ENCODE assay signal across 8 mouse cellular contexts in genomic region chr10:81413310-81414261, GRCm38 (mm10). TPM values are rescaled to one million over a fixed set of nuclear protein-coding genes. Genes with fewer than 3 reads are reported as not detected.
DNase-seq lines count a peak whose midpoint lies in the region; ATAC-seq and TF ChIP-seq lines count a peak whose summit lies in the region.

No protein-coding gene starts in this region.

- TF ChIP-seq RAD21 in MEL (IDR thresholded peaks at IDR 0.05; ENCODE audit: low read depth, low read length) = no peak

- no peak overlapping the region for H3K27ac ChIP-seq in MEL (ENCODE audit: control insufficient read depth, low read depth, low read length)
- peak overlapping the region; percentile 49; the same call in 1 of the 2 replicates for H3K27ac ChIP-seq in hindbrain, embryonic 12.5 days

- no peak for ATAC-seq in hindbrain, embryonic 12.5 days (ENCODE audit: low FRiP score)

- peaks cover 0 to under 1% of the 10 kb centered on the region in 2 experiments; a peak in 1 of 4 replicates for H3K36me3 ChIP-seq in MEL (ENCODE audit: control insufficient read depth in 1 of 2, insufficient read depth in 2 of 2, low read length in 2 of 2)
- no peaks in the 10 kb centered on the region for H3K36me3 ChIP-seq in hindbrain, embryonic 12.5 days

- no peak for TF ChIP-seq POLR2A in MEL (IDR thresholded peaks at IDR 0.05; ENCODE audit: control insufficient read depth in 1 of 2, insufficient read depth in 1 of 2, low read depth in 1 of 2, low read length in 2 of 2, poor library complexity in 1 of 2)
- no peak for TF ChIP-seq POLR2A in brain, embryonic 14.5 days (IDR thresholded peaks at IDR 0.05; ENCODE audit: borderline replicate concordance, extremely low read depth, insufficient read depth, insufficient read length, poor library complexity, severe bottlenecking)

- H3K4me3 ChIP-seq in MEL (ENCODE audit: control insufficient read depth in 1 of 2, insufficient read depth in 1 of 2, low read depth in 2 of 2, low read length in 2 of 2) = no peak overlapping the region
- H3K4me3 ChIP-seq in hindbrain, embryonic 12.5 days = no peak overlapping the region

- no peaks in the 10 kb centered on the region for H3K27me3 ChIP-seq in MEL (ENCODE audit: control insufficient read depth in 1 of 2, insufficient read depth in 2 of 2, low read length in 2 of 2)
- H3K27me3 ChIP-seq in hindbrain, embryonic 12.5 days = peaks cover 7% of the 10 kb centered on the region; the same call in 1 of the 2 replicates

- WGBS in hindbrain, embryonic 12.5 days = 30% methylated on average over 26 of the region's 26 CpGs

- no peak for TF ChIP-seq EP300 in MEL (IDR thresholded peaks at IDR 0.05; ENCODE audit: low read depth in 1 of 2, low read length in 2 of 2)

- H3K9me3 ChIP-seq in MEL (replicated peaks; ENCODE audit: insufficient read depth, low read length) = no peaks in the 10 kb centered on the region
- no peaks in the 10 kb centered on the region for H3K9me3 ChIP-seq in hindbrain, embryonic 12.5 days (replicated peaks)

- DNase-seq in MEL (ENCODE audit: low read depth, low spot score) = no peak
- DNase-seq in brain, embryonic 14.5 days (ENCODE audit: low read depth) = peak; percentile 80
- peak; percentile 92 for DNase-seq in gastrocnemius, adult 18-20 months (ENCODE audit: low spot score)
- peak; percentile 82 to 83 for DNase-seq in layer of hippocampus, postnatal 36 days
- peak; percentile 95 for DNase-seq in lung, postnatal 36 days
- peak; percentile 77 to 79 for DNase-seq in right cerebral cortex, adult 2 months (ENCODE audit: low spot score in 2 of 2)
- no peak for DNase-seq in thymus, postnatal 14 days

- peak in 2 of 3 experiments; percentile 10 to 31; a peak in 3 of 6 replicates for TF ChIP-seq CTCF in MEL (IDR thresholded peaks at IDR 0.05 in 2 of 3, conservative IDR thresholded peaks at IDR 0.05 in 1 of 3; ENCODE audit: control insufficient read depth in 1 of 3, insufficient read depth in 1 of 3, low read depth in 2 of 3, low read length in 3 of 3, poor library complexity in 1 of 3, severe bottlenecking in 1 of 3)
- TF ChIP-seq CTCF in brain, embryonic 14.5 days (IDR thresholded peaks at IDR 0.05; ENCODE audit: borderline replicate concordance, extremely low read depth, insufficient read depth, insufficient read length) = no peak

- H3K4me2 ChIP-seq in hindbrain, embryonic 12.5 days (replicated peaks) = peak overlapping the region; percentile 34

- no peaks in the 10 kb centered on the region for H3K79me2 ChIP-seq in MEL (ENCODE audit: control insufficient read depth, insufficient read depth, low read length, poor library complexity)

- peaks cover 0 to 5% of the 10 kb centered on the region in 2 experiments; a peak in 2 of 4 replicates for H3K4me1 ChIP-seq in MEL (ENCODE audit: control insufficient read depth in 1 of 2, insufficient read depth in 2 of 2, low read length in 2 of 2)
- H3K4me1 ChIP-seq in hindbrain, embryonic 12.5 days = peaks cover 92% of the 10 kb centered on the region

- no peak overlapping the region for H3K9ac ChIP-seq in MEL (ENCODE audit: control insufficient read depth, low read depth, low read length, poor library complexity, severe bottlenecking)
- H3K9ac ChIP-seq in hindbrain, embryonic 12.5 days = peak overlapping the region; percentile 29

TF ChIP-seq in MEL, 35 proteins besides CTCF, POLR2A, EP300 and RAD21:
- TF ChIP-seq SMC3 (IDR thresholded peaks at IDR 0.05; ENCODE audit: low read depth, low read length) (0 out of 2 replicates have a peak, but pooled peaks have one; percentile 20), ZKSCAN1 (IDR thresholded peaks at IDR 0.05; ENCODE audit: low read depth, low read length) (peak; percentile 63; the same call in 1 of the 2 replicates), UBTF (IDR thresholded peaks at IDR 0.05; ENCODE audit: borderline replicate concordance, insufficient read depth, low read depth, low read length) (no peak), RCOR1 (IDR thresholded peaks at IDR 0.05; ENCODE audit: low read depth, low read length) (no peak), HCFC1 (IDR thresholded peaks at IDR 0.05; ENCODE audit: low read depth, low read length) (no peak)

RNA-seq across cellular contexts. Expression of gene Smim24, which starts 20.7 kb away (rescaled TPM):
- total RNA-seq in MEL (2012; rRNA removed) = 6.5 and 6.7 TPM in 2 replicates
- polyA plus RNA-seq in MEL (2012; ENCODE audit: insufficient read depth in 1 of 2, insufficient read length in 2 of 2, low read depth in 1 of 2, low replicate concordance in 2 of 2, missing spikeins in 1 of 2) = 10 to 100 TPM in 1 of 2 experiments, not detected in 1; 29.5 TPM
- polyA plus RNA-seq in brain, embryonic 14.5 days (2012; rRNA removed) = 3.0 and 4.2 TPM in 2 replicates
- not detected for total RNA-seq in gastrocnemius, adult 18-20 months (2021)
- 1.9 and 2.7 TPM in 2 replicates for polyA plus RNA-seq in hindbrain, embryonic 12.5 days (2016; fragmentation: Nextera tagmentation; extraction: Ambion mirVana)
- 1 to 10 TPM; 1.6 to 1.7 TPM for total RNA-seq in layer of hippocampus, postnatal 36 days (2021)

RNA-seq across cellular contexts. Expression of gene Gm48552, which starts 24.8 kb away (rescaled TPM):
- 0.49 and 0.89 TPM in 2 replicates for total RNA-seq in MEL (2012; rRNA removed)
- polyA plus RNA-seq in MEL (2012; ENCODE audit: insufficient read depth in 1 of 2, insufficient read length in 2 of 2, low read depth in 1 of 2, low replicate concordance in 2 of 2, missing spikeins in 1 of 2) = 1 to 10 TPM in 1 of 2 experiments, not detected in 1; 1.2 TPM
- polyA plus RNA-seq in brain, embryonic 14.5 days (2012; rRNA removed) = 8.7 and 9.4 TPM in 2 replicates
- total RNA-seq in gastrocnemius, adult 18-20 months (2021) = under 1 TPM in 1 of 2 experiments, not detected in 1; 0.34 TPM
- polyA plus RNA-seq in hindbrain, embryonic 12.5 days (2016; fragmentation: Nextera tagmentation; extraction: Ambion mirVana) = 1.1 and 2.4 TPM in 2 replicates
- total RNA-seq in layer of hippocampus, postnatal 36 days (2021) = 1 to 10 TPM; 4.5 to 7.1 TPM

RNA-seq across cellular contexts. Expression of gene Gm48551, which starts 29.3 kb away (rescaled TPM):
- 0.46 and 0.62 TPM in 2 replicates for total RNA-seq in MEL (2012; rRNA removed)
- polyA plus RNA-seq in MEL (2012; ENCODE audit: insufficient read depth in 1 of 2, insufficient read length in 2 of 2, low read depth in 1 of 2, low replicate concordance in 2 of 2, missing spikeins in 1 of 2) = 1 to 10 TPM in 1 of 2 experiments, not detected in 1; 2.6 TPM
- 6.8 and 9.6 TPM in 2 replicates for polyA plus RNA-seq in brain, embryonic 14.5 days (2012; rRNA removed)
- total RNA-seq in gastrocnemius, adult 18-20 months (2021) = under 1 TPM; 0.57 to 0.97 TPM
- polyA plus RNA-seq in hindbrain, embryonic 12.5 days (2016; fragmentation: Nextera tagmentation; extraction: Ambion mirVana) = 5.7 and 5.9 TPM in 2 replicates
- 1 to 10 TPM; 4.0 to 6.6 TPM for total RNA-seq in layer of hippocampus, postnatal 36 days (2021)

RNA-seq across cellular contexts. Expression of gene Dohh, which starts 29.4 kb away (rescaled TPM):
- total RNA-seq in MEL (2012; rRNA removed) = 153 and 157 TPM in 2 replicates
- 100 to 1,000 TPM in 1 of 2 experiments, not detected in 1; 145 TPM for polyA plus RNA-seq in MEL (2012; ENCODE audit: insufficient read depth in 1 of 2, insufficient read length in 2 of 2, low read depth in 1 of 2, low replicate concordance in 2 of 2, missing spikeins in 1 of 2)
- polyA plus RNA-seq in brain, embryonic 14.5 days (2012; rRNA removed) = 64.0 and 67.4 TPM in 2 replicates
- 10 to 100 TPM; 41.1 to 44.1 TPM for total RNA-seq in gastrocnemius, adult 18-20 months (2021)
- polyA plus RNA-seq in hindbrain, embryonic 12.5 days (2016; fragmentation: Nextera tagmentation; extraction: Ambion mirVana) = 62.7 and 67.5 TPM in 2 replicates
- 10 to 100 TPM; 72.5 to 76.9 TPM for total RNA-seq in layer of hippocampus, postnatal 36 days (2021)

RNA-seq across cellular contexts. Expression of gene Fzr1, which starts 35.3 kb away (rescaled TPM):
- total RNA-seq in MEL (2012; rRNA removed) = 20.7 and 24.7 TPM in 2 replicates
- polyA plus RNA-seq in MEL (2012; ENCODE audit: insufficient read depth in 1 of 2, insufficient read length in 2 of 2, low read depth in 1 of 2, low replicate concordance in 2 of 2, missing spikeins in 1 of 2) = 100 to 1,000 TPM in 1 of 2 experiments, not detected in 1; 115 TPM
- polyA plus RNA-seq in brain, embryonic 14.5 days (2012; rRNA removed) = 154 and 184 TPM in 2 replicates
- 10 to 100 TPM; 15.3 to 15.4 TPM for total RNA-seq in gastrocnemius, adult 18-20 months (2021)
- 132 and 134 TPM in 2 replicates for polyA plus RNA-seq in hindbrain, embryonic 12.5 days (2016; fragmentation: Nextera tagmentation; extraction: Ambion mirVana)
- total RNA-seq in layer of hippocampus, postnatal 36 days (2021) = 10 to 100 TPM; 61.5 to 68.9 TPM

Comparison
In these comparisons a context has a peak if more than half of its experiments do, and no peak if none do; other contexts are left out.
1. DNase-seq: peak in brain, embryonic 14.5 days (single experiment), gastrocnemius, adult 18-20 months (single experiment), layer of hippocampus, postnatal 36 days (2 of 2), lung, postnatal 36 days (single experiment) and right cerebral cortex, adult 2 months (2 of 2); none in MEL (single experiment) and thymus, postnatal 14 days (single experiment).